Mouse (Mus musculus): ENCODE measurements at regions not wholly inside any gene's neighbourhood (a gene's known extent, or its start where the extent isn't known, plus 50 kb on each side); places are given as distances from the start of the nearest gene placed in this dataset.

GRCm38 (mm10) chr15:64434502-64434901 is 374.2 kb upstream of the Fam49b start:
- TF ChIP-seq CTCF (IDR thresholded peaks at IDR 0.05; ENCODE audit: extremely low read depth, insufficient read length, insufficient replicate concordance, low read depth, low read length) (no peak), POLR2A (IDR thresholded peaks at IDR 0.05; ENCODE audit: low read depth, low read length) (no peak)
